Mouse (Mus musculus): ENCODE data around the gene Fam20c. TPM values are rescaled to one million over a fixed set of nuclear protein-coding genes. Genes with fewer than 3 reads are reported as not detected.

Fam20c gene
- polyA plus RNA-seq, 1 experiment from 2014 or later: 6.2 TPM

DNA sequence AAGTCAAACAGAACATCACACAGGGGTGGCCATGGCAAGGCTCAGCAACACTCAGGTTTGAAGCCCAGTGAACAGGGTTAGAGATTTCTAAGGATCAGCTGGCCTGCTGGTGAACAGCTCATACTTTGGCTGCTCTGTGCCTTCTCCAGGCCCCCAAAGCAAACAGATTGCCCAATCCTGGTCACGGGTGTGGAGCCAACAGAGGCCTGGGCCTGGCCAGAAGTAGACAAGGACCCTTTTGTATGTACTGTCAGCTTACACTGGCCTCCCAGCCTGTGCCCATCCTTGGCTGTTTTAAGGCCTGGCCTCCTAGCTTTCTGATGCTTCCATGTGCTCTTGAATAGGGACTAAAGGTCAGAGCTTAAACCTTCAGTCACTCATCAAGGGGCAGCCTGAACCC lies 22.0 kb downstream of the Fam20c start:
- no peaks in the 10 kb centered on the region for H3K27me3 ChIP-seq (replicated peaks)
- H3K27ac ChIP-seq (ENCODE audit: poor library complexity, severe bottlenecking): no peak overlapping the region
- peaks cover 9% of the 10 kb centered on the region for H3K4me1 ChIP-seq (replicated peaks)
- H3K36me3 ChIP-seq: no peaks in the 10 kb centered on the region
- WGBS: 56% methylated on average over 1 of the region's 1 CpGs
- ATAC-seq (ENCODE audit: insufficient number of reproducible peaks, low FRiP score): no peak
- no peak overlapping the region for H3K4me3 ChIP-seq
- H3K9ac ChIP-seq: no peak overlapping the region
- H3K9me3 ChIP-seq (replicated peaks): no peaks in the 10 kb centered on the region
- H3K4me2 ChIP-seq: no peak overlapping the region

DNA sequence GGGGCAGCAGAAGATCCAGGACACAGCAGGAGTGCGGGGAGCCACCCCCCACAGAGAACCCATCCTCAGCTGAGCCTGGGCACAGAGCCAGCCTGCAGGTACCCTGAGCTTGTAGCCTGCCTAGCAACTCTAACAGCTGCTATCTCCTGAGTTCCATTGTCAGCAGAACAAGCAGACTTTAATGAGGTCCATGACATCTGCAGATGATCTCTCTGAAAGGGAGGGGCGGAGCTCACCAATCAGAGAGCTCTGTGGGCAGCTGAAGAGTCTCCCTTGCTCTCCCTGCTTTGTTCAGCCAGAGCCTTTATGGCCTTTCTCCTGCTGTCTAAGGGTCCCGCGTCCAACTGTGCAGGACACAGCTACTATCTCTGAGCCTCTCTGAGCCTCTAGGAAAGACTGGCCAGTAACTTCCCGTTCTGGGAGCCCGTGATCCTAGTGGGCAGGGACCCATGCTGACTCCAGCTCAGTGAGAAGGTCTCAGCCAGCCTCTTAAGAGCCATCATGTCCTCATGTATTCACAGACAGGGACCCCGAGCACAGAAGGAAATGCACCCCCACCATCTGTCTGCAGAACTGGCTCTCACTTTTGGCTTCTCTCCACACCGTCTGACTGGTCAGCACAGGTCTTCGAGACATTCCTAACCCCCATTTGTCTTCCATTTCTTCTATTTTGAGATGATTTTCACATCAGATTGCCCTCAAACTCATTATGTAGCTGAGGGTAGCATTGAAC lies 24.6 kb downstream of the Fam20c start:
- no peak for ATAC-seq (ENCODE audit: insufficient number of reproducible peaks, low FRiP score)
- no peak overlapping the region for H3K27ac ChIP-seq (ENCODE audit: poor library complexity, severe bottlenecking)
- no peaks in the 10 kb centered on the region for H3K36me3 ChIP-seq
- H3K4me1 ChIP-seq (replicated peaks): peaks cover 20% of the 10 kb centered on the region
- H3K4me2 ChIP-seq: no peak overlapping the region
- no peaks in the 10 kb centered on the region for H3K9me3 ChIP-seq (replicated peaks)
- H3K4me3 ChIP-seq: no peak overlapping the region
- 64% methylated on average over 9 of the region's 9 CpGs for WGBS
- no peak overlapping the region; the same call in 1 of the 2 replicates for H3K9ac ChIP-seq
- H3K27me3 ChIP-seq (replicated peaks): no peaks in the 10 kb centered on the region

GRCm38 (mm10) chr5:138779655-138780054 lies 25.3 kb downstream of the Fam20c start:
- H3K27me3 ChIP-seq (replicated peaks): no peaks in the 10 kb centered on the region
- no peaks in the 10 kb centered on the region for H3K36me3 ChIP-seq
- WGBS: 61% methylated on average over 3 of the region's 3 CpGs
- no peak for ATAC-seq (ENCODE audit: insufficient number of reproducible peaks, low FRiP score)
- H3K4me3 ChIP-seq: no peak overlapping the region
- H3K9ac ChIP-seq: no peak overlapping the region
- no peak overlapping the region for H3K27ac ChIP-seq (ENCODE audit: poor library complexity, severe bottlenecking)
- H3K4me2 ChIP-seq: no peak overlapping the region
- no peaks in the 10 kb centered on the region for H3K9me3 ChIP-seq (replicated peaks)
- H3K4me1 ChIP-seq (replicated peaks): peaks cover 20% of the 10 kb centered on the region

- peaks cover 2% of the 10 kb centered on the region for H3K27me3 ChIP-seq (replicated peaks)
- no peaks in the 10 kb centered on the region for H3K9me3 ChIP-seq (replicated peaks)
- no peak for ATAC-seq (ENCODE audit: insufficient number of reproducible peaks, low FRiP score)
- 92% methylated on average over 1 of the region's 1 CpGs for WGBS
- no peak overlapping the region for H3K9ac ChIP-seq
- H3K4me2 ChIP-seq: no peak overlapping the region
- H3K4me1 ChIP-seq (replicated peaks): peaks cover 20% of the 10 kb centered on the region
- no peaks in the 10 kb centered on the region for H3K36me3 ChIP-seq
- H3K27ac ChIP-seq (ENCODE audit: poor library complexity, severe bottlenecking): no peak overlapping the region
- no peak overlapping the region for H3K4me3 ChIP-seq
Measured at GRCm38 (mm10) chr5:138782697-138783096, 28.4 kb downstream of the Fam20c start.

- Histone ChIP-seq H3K27ac (ENCODE audit: poor library complexity, severe bottlenecking) (no peak overlapping the region), H3K36me3 (no peaks in the 10 kb centered on the region), H3K4me1 (replicated peaks) (peaks cover 20% of the 10 kb centered on the region), H3K4me3 (no peak overlapping the region), H3K4me2 (no peak overlapping the region), H3K9me3 (replicated peaks) (no peaks in the 10 kb centered on the region), H3K27me3 (replicated peaks) (peaks cover 6% of the 10 kb centered on the region), H3K9ac (no peak overlapping the region)
- 44% methylated on average over 8 of the region's 8 CpGs for WGBS
- ATAC-seq (ENCODE audit: insufficient number of reproducible peaks, low FRiP score): no peak
Measured at GRCm38 (mm10) chr5:138783181-138783580, 28.9 kb downstream of the Fam20c start.

DNA sequence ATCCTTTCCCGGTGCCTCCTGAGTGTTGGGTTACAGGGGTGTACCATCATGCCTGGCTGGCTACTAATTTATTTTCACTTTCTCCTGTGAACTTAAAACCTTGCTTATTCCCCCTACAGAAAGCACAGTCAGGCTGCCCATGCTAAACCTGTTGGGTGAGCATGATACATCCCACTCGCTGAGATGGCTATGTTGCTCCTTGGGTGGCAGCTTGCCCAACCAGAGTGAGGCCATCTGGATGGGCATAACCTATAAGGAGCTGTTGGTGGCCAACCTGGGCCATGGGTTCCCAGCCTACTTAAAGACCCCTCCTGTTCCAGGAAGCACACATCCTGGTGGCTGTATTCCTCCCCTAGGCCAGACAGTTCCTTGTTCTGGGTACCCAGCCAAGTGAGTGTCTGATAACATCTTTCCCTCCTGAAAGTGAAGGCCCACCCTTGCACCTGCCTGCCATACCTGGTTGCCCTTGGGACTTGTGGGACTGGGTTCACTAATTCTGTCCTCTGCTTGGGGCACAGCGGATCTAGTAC lies 31.7 kb downstream of the Fam20c start:
- no peak overlapping the region for H3K9ac ChIP-seq
- no peaks in the 10 kb centered on the region for H3K36me3 ChIP-seq
- H3K4me3 ChIP-seq: no peak overlapping the region
- H3K27ac ChIP-seq (ENCODE audit: poor library complexity, severe bottlenecking): no peak overlapping the region
- WGBS: 90% methylated on average over 3 of the region's 3 CpGs
- no peak overlapping the region for H3K4me2 ChIP-seq
- H3K4me1 ChIP-seq (replicated peaks): peaks cover 33% of the 10 kb centered on the region
- no peaks in the 10 kb centered on the region for H3K9me3 ChIP-seq (replicated peaks)
- no peak for ATAC-seq (ENCODE audit: insufficient number of reproducible peaks, low FRiP score)
- H3K27me3 ChIP-seq (replicated peaks): peaks cover 9% of the 10 kb centered on the region

DNA sequence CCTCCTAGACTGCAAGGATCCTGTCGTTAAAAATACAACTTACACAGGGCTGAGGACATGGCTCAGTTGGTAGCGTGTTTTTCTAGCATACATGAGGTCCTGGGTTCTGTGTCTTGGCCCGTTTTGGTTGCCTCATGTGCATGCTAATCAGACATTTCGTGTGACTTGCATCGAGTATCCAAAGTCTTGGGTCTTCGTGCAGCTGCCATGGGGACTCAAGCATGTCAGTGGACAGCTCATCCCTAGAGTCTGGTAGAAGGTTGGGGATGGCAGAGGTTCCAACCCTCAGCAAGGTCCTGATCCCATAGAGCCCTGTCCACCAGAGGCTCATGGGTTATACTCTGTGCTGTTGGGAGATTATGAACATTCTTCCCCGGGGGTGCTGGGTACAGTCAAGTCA lies 33.3 kb downstream of the Fam20c start:
- no peak overlapping the region for H3K27ac ChIP-seq (ENCODE audit: poor library complexity, severe bottlenecking)
- peaks cover 37% of the 10 kb centered on the region for H3K4me1 ChIP-seq (replicated peaks)
- H3K9me3 ChIP-seq (replicated peaks): peaks cover 10% of the 10 kb centered on the region
- no peak overlapping the region for H3K9ac ChIP-seq
- ATAC-seq (ENCODE audit: insufficient number of reproducible peaks, low FRiP score): no peak
- H3K4me3 ChIP-seq: no peak overlapping the region
- H3K36me3 ChIP-seq: 0 out of 2 replicates have a peak, but pooled peaks cover 5% of the 10 kb centered on the region
- H3K4me2 ChIP-seq: no peak overlapping the region
- 80% methylated on average over 7 of the region's 7 CpGs for WGBS
- peaks cover 9% of the 10 kb centered on the region for H3K27me3 ChIP-seq (replicated peaks)

GRCm38 (mm10) chr5:138788481-138789211 lies 34.3 kb downstream of the Fam20c start:
- H3K27ac ChIP-seq (ENCODE audit: poor library complexity, severe bottlenecking): no peak overlapping the region
- H3K9me3 ChIP-seq (replicated peaks): peaks cover 10% of the 10 kb centered on the region
- no peak overlapping the region for H3K4me3 ChIP-seq
- 54% methylated on average over 11 of the region's 11 CpGs for WGBS
- H3K4me2 ChIP-seq: no peak overlapping the region
- H3K27me3 ChIP-seq (replicated peaks): peaks cover 9% of the 10 kb centered on the region
- H3K36me3 ChIP-seq: 0 out of 2 replicates have a peak, but pooled peaks cover 5% of the 10 kb centered on the region
- no peak for ATAC-seq (ENCODE audit: insufficient number of reproducible peaks, low FRiP score)
- no peak overlapping the region for H3K9ac ChIP-seq
- H3K4me1 ChIP-seq (replicated peaks): peaks cover 27% of the 10 kb centered on the region

DNA sequence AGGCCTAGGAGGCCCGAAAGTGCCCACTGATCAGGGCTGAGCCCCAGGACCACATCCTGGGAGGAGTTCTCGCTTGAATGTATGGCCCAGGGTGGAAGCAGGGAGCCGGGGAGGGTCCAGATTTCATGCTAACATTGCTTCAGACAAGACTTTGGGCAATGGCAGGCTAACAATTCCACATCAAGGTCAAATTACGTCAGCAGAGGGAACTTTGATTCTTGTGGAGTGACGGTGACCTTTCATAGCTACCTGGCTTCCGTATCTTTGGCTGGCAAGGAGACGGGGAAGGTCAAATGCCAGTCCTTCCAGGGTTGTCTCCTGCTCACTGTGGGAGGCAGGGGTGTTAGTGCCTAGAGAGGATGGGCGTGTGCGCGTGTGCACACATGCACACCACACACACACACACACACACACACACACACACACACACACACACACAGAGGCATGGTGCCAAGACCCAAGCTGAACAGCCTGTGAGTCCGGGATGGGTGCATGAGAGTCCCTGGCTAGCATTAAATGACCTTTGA lies 36.7 kb downstream of the Fam20c start:
- Histone ChIP-seq H3K4me2 (no peak overlapping the region), H3K36me3 (peaks cover 11% of the 10 kb centered on the region; the same call in 1 of the 2 replicates), H3K9me3 (replicated peaks) (peaks cover 10% of the 10 kb centered on the region), H3K27ac (ENCODE audit: poor library complexity, severe bottlenecking) (no peak overlapping the region), H3K27me3 (replicated peaks) (peaks cover 9% of the 10 kb centered on the region), H3K9ac (no peak overlapping the region), H3K4me3 (no peak overlapping the region), H3K4me1 (replicated peaks) (peaks cover 27% of the 10 kb centered on the region)
- ATAC-seq (ENCODE audit: insufficient number of reproducible peaks, low FRiP score): no peak
- 82% methylated on average over 11 of the region's 11 CpGs for WGBS

DNA sequence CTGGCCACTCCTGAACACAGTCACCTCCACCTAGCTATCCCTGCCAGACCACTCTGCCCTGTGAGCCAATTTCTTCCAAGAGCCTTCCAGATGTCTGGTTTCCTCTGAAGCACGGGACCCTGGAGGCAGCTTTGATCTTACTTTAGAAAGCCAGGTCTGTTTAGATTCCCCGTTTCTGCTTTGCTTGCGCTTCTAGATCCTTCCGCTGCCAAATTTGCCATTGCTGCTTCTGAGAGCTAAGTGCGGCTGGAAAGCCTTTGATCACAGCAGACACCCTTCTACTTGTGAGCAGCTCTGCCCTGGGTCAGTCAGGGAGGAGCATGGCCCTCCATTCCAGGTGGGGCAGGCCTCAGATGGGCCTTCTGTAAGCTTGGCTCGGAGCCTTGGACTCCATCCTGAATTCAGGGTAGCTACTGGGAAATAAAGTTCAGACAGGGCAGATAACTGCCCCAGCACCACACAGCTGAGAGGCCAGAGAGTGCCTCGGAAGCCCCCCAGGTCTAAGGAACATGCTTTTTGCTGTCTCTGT lies 47.3 kb downstream of the Fam20c start:
- Histone ChIP-seq H3K36me3 (peaks cover 4% of the 10 kb centered on the region; the same call in 1 of the 2 replicates), H3K27ac (ENCODE audit: poor library complexity, severe bottlenecking) (no peak overlapping the region), H3K4me3 (no peak overlapping the region), H3K9ac (no peak overlapping the region), H3K27me3 (replicated peaks) (no peaks in the 10 kb centered on the region), H3K4me1 (replicated peaks) (peaks cover 9% of the 10 kb centered on the region; the same call in 1 of the 2 replicates), H3K9me3 (replicated peaks) (no peaks in the 10 kb centered on the region), H3K4me2 (no peak overlapping the region)
- WGBS: 48% methylated on average over 7 of the region's 7 CpGs
- ATAC-seq (ENCODE audit: insufficient number of reproducible peaks, low FRiP score): no peak

- Histone ChIP-seq H3K36me3 (peaks cover 7% of the 10 kb centered on the region; the same call in 1 of the 2 replicates), H3K4me1 (replicated peaks) (peaks cover 2% of the 10 kb centered on the region; the same call in 1 of the 2 replicates), H3K4me3 (no peak overlapping the region), H3K27ac (ENCODE audit: poor library complexity, severe bottlenecking) (no peak overlapping the region), H3K4me2 (no peak overlapping the region), H3K27me3 (replicated peaks) (no peaks in the 10 kb centered on the region), H3K9me3 (replicated peaks) (no peaks in the 10 kb centered on the region), H3K9ac (no peak overlapping the region)
- 92% methylated on average over 5 of the region's 5 CpGs for WGBS
- ATAC-seq (ENCODE audit: insufficient number of reproducible peaks, low FRiP score): no peak
Measured at GRCm38 (mm10) chr5:138804286-138804685, 50.0 kb downstream of the Fam20c start.
